Mouse (Mus musculus): ENCODE measurements around the gene Cux1.

DNA sequence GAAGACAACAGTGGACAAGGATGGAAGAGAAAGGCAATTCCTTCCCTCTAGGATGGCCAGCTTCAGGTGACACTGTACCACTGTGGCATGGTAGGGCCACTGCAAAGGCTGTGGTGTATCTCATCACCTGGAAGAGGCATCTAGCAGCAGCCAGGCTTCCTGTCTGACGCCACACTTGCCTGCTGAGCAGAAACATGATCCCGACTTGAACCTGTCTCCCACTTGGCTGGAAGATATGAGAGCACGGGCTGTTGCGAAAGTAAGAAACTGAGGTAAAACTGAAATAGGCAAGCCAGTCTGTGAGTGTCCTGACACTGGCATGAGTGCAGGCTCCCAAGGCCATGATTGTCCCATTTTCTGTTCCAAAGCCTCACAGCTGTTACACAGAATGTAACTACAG lies 9.8 kb downstream of the Cux1 start:
- TF ChIP-seq POLR2A (IDR thresholded peaks at IDR 0.05; ENCODE audit: control insufficient read depth, extremely low read depth, insufficient read depth, low read length, poor library complexity) (no peak), CTCF (IDR thresholded peaks at IDR 0.05; ENCODE audit: borderline replicate concordance, control insufficient read depth, extremely low read depth, insufficient read depth, low read length, poor library complexity) (no peak)
